Mouse (Mus musculus) stomach, postnatal 0 days (tissue): ENCODE measurements at regions not wholly inside any gene's neighbourhood (a gene's known extent, or its start where the extent isn't known, plus 50 kb on each side); places are given as distances from the start of the nearest gene placed in this dataset.

ENCODE experiments used
- ATAC-seq: fragments of 200-750 bp; cut with Nextera tagmentation; 2 replicates; pipeline ENCODE4 v1.8.0; 2017; ENCODE audit not compliant: low FRiP score, low TSS enrichment
- DNase-seq: peaks from one replicate; pipeline ENCODE4 v3.0.0-alpha.2; 2016; ENCODE audit warnings: low spot score
- H3K27ac ChIP-seq: fragments of 300-500 bp; sonication (generic); replicated peaks from 2 replicates; pipeline ENCODE4 v1.5.1; 2014; ENCODE audit warnings: mild to moderate bottlenecking, control low read depth
- H3K27me3 ChIP-seq: fragments of 300-500 bp; sonication (generic); 2 replicates; pipeline ENCODE4 v1.6.1; 2014; ENCODE audit warnings: low read length; ENCODE audit not compliant: control insufficient read depth, insufficient read depth
- H3K36me3 ChIP-seq: fragments of 300-500 bp; sonication (generic); 2 replicates; pipeline ENCODE4 v1.6.1; 2014; ENCODE audit warnings: low read length, mixed read lengths; ENCODE audit not compliant: control insufficient read depth, insufficient read depth
- H3K4me1 ChIP-seq: fragments of 300-500 bp; sonication (generic); replicated peaks from 2 replicates; pipeline ENCODE4 v1.6.1; 2014; ENCODE audit warnings: antibody characterized with exemption; ENCODE audit not compliant: control insufficient read depth, insufficient read depth
- H3K4me2 ChIP-seq: fragments of 300-500 bp; sonication (generic); replicated peaks from 2 replicates; pipeline ENCODE4 v1.6.1; 2014; ENCODE audit warnings: low read depth, mild to moderate bottlenecking, control low read depth, moderate library complexity
- H3K4me3 ChIP-seq: fragments of 300-500 bp; sonication (generic); 2 replicates; pipeline ENCODE4 v1.5.1; 2014; ENCODE audit warnings: low read depth, low read length, control low read depth
- H3K9ac ChIP-seq: fragments of 300-500 bp; sonication (generic); 2 replicates; pipeline ENCODE4 v1.6.1; 2014; ENCODE audit warnings: mild to moderate bottlenecking, low read length, control low read depth, mixed read lengths
- H3K9me3 ChIP-seq: fragments of 300-500 bp; sonication (generic); 2 replicates; pipeline ENCODE4 v1.6.1; 2016; ENCODE audit warnings: low read length; ENCODE audit not compliant: control insufficient read depth
- CTCF ChIP-seq: IDR thresholded peaks from 2 replicates; pipeline ENCODE4 v1.5.1; 2016; ENCODE audit warnings: antibody characterized with exemption, low read depth, mild to moderate bottlenecking, moderate library complexity
- EP300 ChIP-seq: optimal IDR thresholded peaks from 2 replicates; pipeline ENCODE3; 2016; ENCODE audit warnings: antibody characterized with exemption
- WGBS: fragments of 180-500 bp; shearing (Covaris S2); extraction: QIAGEN DNeasy Blood & Tissue Kit; methylation state at CpG from one replicate; pipeline ENCODE4 v1.1.7; 2014; 5-methylcytosine and 5-hydroxymethylcytosine counted together

- no peak for TF ChIP-seq CTCF
- TF ChIP-seq EP300: no peak
- H3K4me1 ChIP-seq: no peaks in the 10 kb centered on the region
- H3K9ac ChIP-seq: no peak overlapping the region
- ATAC-seq: no peak
- no peaks in the 10 kb centered on the region for H3K27me3 ChIP-seq
- no peak overlapping the region for H3K27ac ChIP-seq
- H3K4me2 ChIP-seq: no peak overlapping the region
- 81% methylated on average over 7 of the region's 7 CpGs for WGBS
- H3K9me3 ChIP-seq: no peaks in the 10 kb centered on the region
- no peak overlapping the region for H3K4me3 ChIP-seq
- H3K36me3 ChIP-seq: no peaks in the 10 kb centered on the region
- no peak for DNase-seq
Observed at GRCm38 (mm10) chr10:85242701-85243100, 57.8 kb upstream of the Cry1 start.

GRCm38 (mm10) chr10:85243556-85243955, 58.7 kb upstream of the Cry1 start:
- 89% methylated on average over 6 of the region's 6 CpGs for WGBS
- ATAC-seq: no peak
- H3K36me3 ChIP-seq: no peaks in the 10 kb centered on the region

GRCm38 (mm10) chr10:85265746-85266145, 80.9 kb upstream of the Cry1 start:
- ATAC-seq: no peak
- DNase-seq: no peak

More at GRCm38 (mm10) chr10:85243556-85243955, 58.7 kb upstream of the Cry1 start:
- H3K4me3 ChIP-seq: no peak overlapping the region
- H3K9me3 ChIP-seq: no peaks in the 10 kb centered on the region
- no peak overlapping the region for H3K27ac ChIP-seq
- no peaks in the 10 kb centered on the region for H3K27me3 ChIP-seq
- DNase-seq: no peak
- no peak for TF ChIP-seq CTCF
- no peak for TF ChIP-seq EP300
- no peak overlapping the region for H3K9ac ChIP-seq
- no peak overlapping the region for H3K4me2 ChIP-seq
- H3K4me1 ChIP-seq: no peaks in the 10 kb centered on the region

GRCm38 (mm10) chr10:85266148-85266547, 81.3 kb upstream of the Cry1 start:
- no peak for ATAC-seq
- 30% methylated on average over 10 of the region's 10 CpGs for WGBS

More at GRCm38 (mm10) chr10:85265746-85266145, 80.9 kb upstream of the Cry1 start:
- H3K9me3 ChIP-seq: no peaks in the 10 kb centered on the region
- no peak overlapping the region for H3K4me2 ChIP-seq
- TF ChIP-seq CTCF (no peak), EP300 (no peak)
- H3K36me3 ChIP-seq: no peaks in the 10 kb centered on the region
- H3K4me3 ChIP-seq: no peak overlapping the region
- H3K27ac ChIP-seq: no peak overlapping the region
- H3K27me3 ChIP-seq: no peaks in the 10 kb centered on the region
- no peaks in the 10 kb centered on the region for H3K4me1 ChIP-seq
- no peak overlapping the region for H3K9ac ChIP-seq
- 29% methylated on average over 5 of the region's 5 CpGs for WGBS

GRCm38 (mm10) chr10:85266796-85267195, 81.9 kb upstream of the Cry1 start:
- Histone ChIP-seq H3K27ac (no peak overlapping the region), H3K9me3 (no peaks in the 10 kb centered on the region), H3K9ac (no peak overlapping the region), H3K4me3 (no peak overlapping the region), H3K36me3 (no peaks in the 10 kb centered on the region), H3K4me1 (no peaks in the 10 kb centered on the region), H3K27me3 (no peaks in the 10 kb centered on the region), H3K4me2 (no peak overlapping the region)
- DNase-seq: no peak
- no peak for ATAC-seq
- no peak for TF ChIP-seq CTCF
- no peak for TF ChIP-seq EP300
- WGBS: 62% methylated on average over 4 of the region's 4 CpGs

More at GRCm38 (mm10) chr10:85266148-85266547, 81.3 kb upstream of the Cry1 start:
- Histone ChIP-seq H3K27ac (no peak overlapping the region), H3K4me1 (no peaks in the 10 kb centered on the region), H3K9ac (no peak overlapping the region), H3K27me3 (no peaks in the 10 kb centered on the region), H3K36me3 (no peaks in the 10 kb centered on the region), H3K9me3 (no peaks in the 10 kb centered on the region), H3K4me3 (no peak overlapping the region), H3K4me2 (no peak overlapping the region)
- TF ChIP-seq CTCF (no peak), EP300 (no peak)
- DNase-seq: no peak

- Histone ChIP-seq H3K27ac (no peak overlapping the region), H3K4me1 (no peaks in the 10 kb centered on the region), H3K9me3 (no peaks in the 10 kb centered on the region), H3K4me2 (no peak overlapping the region), H3K9ac (no peak overlapping the region), H3K4me3 (no peak overlapping the region), H3K27me3 (no peaks in the 10 kb centered on the region), H3K36me3 (no peaks in the 10 kb centered on the region)
- TF ChIP-seq CTCF: no peak
- no peak for TF ChIP-seq EP300
- no peak for DNase-seq
- 81% methylated on average over 6 of the region's 6 CpGs for WGBS
- ATAC-seq: no peak
Observed at GRCm38 (mm10) chr10:85270209-85270608, 85.3 kb upstream of the Cry1 start.
